Mouse (Mus musculus): ENCODE data around the gene Cenpm.

- TF ChIP-seq GATA1 (IDR thresholded peaks at IDR 0.05; ENCODE audit: borderline replicate concordance, low read length) (no peak), CTCF (IDR thresholded peaks at IDR 0.05; ENCODE audit: low read depth, low read length) (no peak), TAL1 (conservative IDR thresholded peaks at IDR 0.05; ENCODE audit: low read depth, low read length) (no peak)
Observed at GRCm38 (mm10) chr15:82207504-82208219, 36.9 kb downstream of the Cenpm start.

All from G1E (cell line).